Mouse (Mus musculus) CH12.LX (cell line): ENCODE measurements around the gene Mbtps1. TPM values are rescaled to one million over a fixed set of nuclear protein-coding genes. Genes with fewer than 3 reads are reported as not detected.
A peak's percentile ranks its signal among the peaks of the same experiment; 100 is the strongest.

Source experiments
- DNase-seq: peaks from one replicate; pipeline ENCODE4 v3.0.0-alpha.2; 2013; ENCODE audit errors: extremely low read depth
- H3K27ac ChIP-seq: 2 replicates; pipeline ENCODE4 v1.5.1; 2012; ENCODE audit warnings: low read depth, mild to moderate bottlenecking, control low read depth, moderate library complexity; ENCODE audit not compliant: insufficient read depth
- H3K27me3 ChIP-seq: replicated peaks from 2 replicates; pipeline ENCODE3; 2012; ENCODE audit warnings: inconsistent platforms
- H3K36me3 ChIP-seq, 2 experiments: replicated peaks in 1 of 2; 2 replicates each; pipeline versions ENCODE3 to v1.6.1; 2012; ENCODE audit warnings: inconsistent platforms in 1 of 2, low read length in 1 of 2, mild to moderate bottlenecking in 1 of 2, mixed read lengths in 1 of 2, moderate library complexity in 1 of 2; ENCODE audit not compliant: control insufficient read depth in 1 of 2, insufficient read depth in 1 of 2
- H3K4me1 ChIP-seq, 2 experiments: 2 replicates each; pipeline ENCODE4 v1.6.1; 2012; ENCODE audit warnings: inconsistent platforms in 1 of 2, moderate library complexity in 1 of 2; ENCODE audit not compliant: insufficient read depth in 2 of 2, control insufficient read depth in 1 of 2
- H3K4me2 ChIP-seq: 2 replicates; pipeline ENCODE4 v1.6.1; 2012; ENCODE audit warnings: low read depth, mild to moderate bottlenecking, control low read depth; ENCODE audit not compliant: poor library complexity, insufficient read depth, severe bottlenecking
- H3K4me3 ChIP-seq, 3 experiments: fragments of 150-350 bp in 1 of 3; sonication (generic) in 1 of 3; replicated peaks in 1 of 3; 2 replicates each; pipeline versions ENCODE3 to v1.5.1; 2011 to 2012; ENCODE audit warnings: low read depth in 2 of 3, low read length in 2 of 3, mild to moderate bottlenecking in 2 of 3, moderate library complexity in 2 of 3, control low read depth in 1 of 3, improper control_type of control experiment in 1 of 3, inconsistent platforms in 1 of 3, mixed read lengths in 1 of 3; ENCODE audit not compliant: poor library complexity in 1 of 3
- H3K79me2 ChIP-seq: replicated peaks from 2 replicates; pipeline ENCODE4 v1.6.1; 2012; ENCODE audit warnings: mild to moderate bottlenecking, moderate library complexity; ENCODE audit not compliant: control insufficient read depth, poor library complexity, insufficient read depth, severe bottlenecking; ENCODE audit errors: extremely low read depth
- H3K9ac ChIP-seq: 2 replicates; pipeline ENCODE4 v1.6.1; 2012; ENCODE audit warnings: low read depth, mild to moderate bottlenecking, control low read depth, moderate library complexity; ENCODE audit not compliant: insufficient read depth
- H3K9me3 ChIP-seq: replicated peaks from 2 replicates; pipeline ENCODE3; 2012; ENCODE audit warnings: low read length, inconsistent platforms, mixed read lengths
- CHD1 ChIP-seq: IDR thresholded peaks from 2 replicates; pipeline ENCODE4 v1.6.1; 2012; ENCODE audit warnings: low read depth, low read length, improper control_type of control experiment, inconsistent platforms
- CTCF ChIP-seq, 2 experiments: IDR thresholded peaks in 1 of 2; conservative IDR thresholded peaks in 1 of 2; 2 replicates each; pipeline ENCODE4 v1.5.1; 2011 to 2012; ENCODE audit warnings: low read depth in 2 of 2, low read length in 2 of 2, improper control_type of control experiment in 1 of 2, inconsistent platforms in 1 of 2, mild to moderate bottlenecking in 1 of 2, moderate library complexity in 1 of 2
- ELF1 ChIP-seq: IDR thresholded peaks from 2 replicates; pipeline ENCODE4 v1.6.1; 2014; ENCODE audit warnings: low read depth, mild to moderate bottlenecking, inconsistent platforms, low read length, improper control_type of control experiment
- EP300 ChIP-seq: IDR thresholded peaks from 2 replicates; pipeline ENCODE4 v1.6.1; 2011; ENCODE audit warnings: low read length, improper control_type of control experiment
- ETS1 ChIP-seq: conservative IDR thresholded peaks from 2 replicates; pipeline ENCODE4 v1.6.1; 2012; ENCODE audit warnings: low read depth, mild to moderate bottlenecking, inconsistent platforms, low read length, improper control_type of control experiment, moderate library complexity
- HCFC1 ChIP-seq: IDR thresholded peaks from 2 replicates; pipeline ENCODE4 v1.6.1; 2012; ENCODE audit warnings: low read depth, mild to moderate bottlenecking, inconsistent platforms, low read length, improper control_type of control experiment
- JUND ChIP-seq: conservative IDR thresholded peaks from 2 replicates; pipeline ENCODE4 v1.6.1; 2011; ENCODE audit warnings: low read depth, low read length, improper control_type of control experiment
- KAT2A ChIP-seq: IDR thresholded peaks from 2 replicates; pipeline ENCODE4 v1.6.1; 2012; ENCODE audit warnings: low read length, improper control_type of control experiment, inconsistent platforms; ENCODE audit not compliant: insufficient replicate concordance
- MAFK ChIP-seq: IDR thresholded peaks from 2 replicates; pipeline ENCODE4 v1.6.1; 2011; ENCODE audit warnings: low read length, improper control_type of control experiment; ENCODE audit not compliant: insufficient replicate concordance
- MAX ChIP-seq: IDR thresholded peaks from 2 replicates; pipeline ENCODE4 v1.6.1; 2011; ENCODE audit warnings: low read length, improper control_type of control experiment
- NELFE ChIP-seq: IDR thresholded peaks from 2 replicates; pipeline ENCODE4 v1.6.1; 2011; ENCODE audit warnings: low read depth, low read length, improper control_type of control experiment
- NRF1 ChIP-seq: IDR thresholded peaks from 2 replicates; pipeline ENCODE4 v1.6.1; 2014; ENCODE audit warnings: low read depth, mild to moderate bottlenecking, inconsistent platforms, low read length, improper control_type of control experiment, moderate library complexity
- PAX5 ChIP-seq: IDR thresholded peaks from 2 replicates; pipeline ENCODE4 v1.6.1; 2012; ENCODE audit warnings: low read length, inconsistent platforms, mixed read lengths
- POLR2A ChIP-seq: IDR thresholded peaks from 2 replicates; pipeline ENCODE4 v1.6.1; 2011; ENCODE audit warnings: low read depth, mild to moderate bottlenecking, improper control_type of control experiment, low read length
- RAD21 ChIP-seq: IDR thresholded peaks from 2 replicates; pipeline ENCODE4 v1.6.1; 2011; ENCODE audit warnings: low read depth, mild to moderate bottlenecking, low read length, improper control_type of control experiment, moderate library complexity
- SMC3 ChIP-seq: IDR thresholded peaks from 2 replicates; pipeline ENCODE4 v1.6.1; 2011; ENCODE audit warnings: low read depth, low read length, improper control_type of control experiment
- TBP ChIP-seq: conservative IDR thresholded peaks from 2 replicates; pipeline ENCODE4 v1.6.1; 2011; ENCODE audit warnings: low read depth, low read length, improper control_type of control experiment
- TCF12 ChIP-seq: IDR thresholded peaks from 2 replicates; pipeline ENCODE4 v1.6.1; 2014; ENCODE audit warnings: low read depth, mild to moderate bottlenecking, inconsistent platforms, low read length, improper control_type of control experiment
- ZKSCAN1 ChIP-seq: IDR thresholded peaks from 2 replicates; pipeline ENCODE4 v1.6.1; 2012; ENCODE audit warnings: low read depth, inconsistent platforms, low read length, improper control_type of control experiment, borderline replicate concordance
- ZMIZ1 ChIP-seq: IDR thresholded peaks from 2 replicates; pipeline ENCODE4 v1.6.1; 2012; ENCODE audit warnings: low read depth, mild to moderate bottlenecking, inconsistent platforms, low read length, improper control_type of control experiment
- ZNF384 ChIP-seq: IDR thresholded peaks from 2 replicates; pipeline ENCODE4 v1.6.1; 2012; ENCODE audit warnings: low read depth, low read length, improper control_type of control experiment, inconsistent platforms
- dilution Hi-C: fragments of 300-500 bp; cut with MboI; formaldehyde crosslinking; loops from 2 replicates; pipeline ENCODE4 v1.14.3; 2020; ENCODE audit warnings: low sequenced_read_pairs; ENCODE audit not compliant: extremely low pct_unique_long_range_greater_than_20kb, extremely low pct_ligation_motif_present
- in situ Hi-C: fragments of 300-500 bp; cut with MboI; formaldehyde crosslinking; loops from 3 replicates; pipeline ENCODE4 v1.14.3; 2019; ENCODE audit warnings: low sequenced_read_pairs, low pct_ligation_motif_present, low pct_unique_long_range_greater_than_20kb, mixed read lengths
- polyA plus RNA-seq: library from polyadenylated mRNA; unstranded; fragments of >175 nt; gene quantifications from 2 replicates; pipeline ENCODE4 v1.2.1, GENCODE M21; 2012; ENCODE audit warnings: low read depth; ENCODE audit not compliant: insufficient read length
- total RNA-seq, 2 experiments: library from RNA; depleted of rRNA; stranded (reverse); fragments of 300-350 nt in 1 of 2; fragments of >200 nt in 1 of 2; gene quantifications; 2 replicates each; pipeline ENCODE4 v1.2.3; 2012 to 2014

Gene Mbtps1
- total and polyA plus RNA-seq, 3 experiments, result 32.6 to 41.1 (median 40.7) TPM

DNA sequence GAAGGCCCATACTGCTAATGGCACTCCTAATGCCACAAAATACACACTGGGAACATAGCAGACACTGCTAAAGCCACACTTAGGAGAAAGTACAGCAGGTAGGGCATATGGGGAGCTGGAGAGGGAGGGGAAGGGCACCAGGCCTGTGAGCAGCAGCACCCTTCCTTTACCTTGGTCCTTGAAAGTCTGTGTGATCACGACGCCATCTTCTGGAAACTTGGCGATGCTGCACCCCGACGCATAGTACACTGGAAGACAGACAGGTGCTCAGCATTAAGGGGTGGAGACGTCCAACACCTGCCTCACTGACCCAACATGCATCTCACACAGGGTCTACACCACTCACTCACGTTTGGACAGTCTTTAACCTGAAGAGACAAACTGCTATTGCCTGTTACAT, 38.4 kb downstream of the Mbtps1 start:
- TF ChIP-seq ETS1 (no peak), CTCF (conservative IDR thresholded peaks at IDR 0.05 in 1 of 2, IDR thresholded peaks at IDR 0.05 in 1 of 2; ENCODE audit: low read depth in 2 of 2, low read length in 2 of 2) (peak in 1 of 2 experiments; percentile 39; a peak in 2 of 4 replicates), RAD21 (peak; percentile 20)
- DNase-seq, result no peak
- Histone ChIP-seq H3K27ac (no peak overlapping the region), H3K4me3 (no peak overlapping the region), H3K36me3 (peaks cover 85 to 96% of the 10 kb centered on the region in 2 experiments), H3K27me3 (no peaks in the 10 kb centered on the region), H3K9me3 (no peaks in the 10 kb centered on the region), H3K4me1 (peaks cover 0 to 12% of the 10 kb centered on the region in 2 experiments; a peak in 2 of 4 replicates), H3K9ac (no peak overlapping the region), H3K4me2 (no peak overlapping the region), H3K79me2 (no peaks in the 10 kb centered on the region)
- in situ Hi-C loops, result no loop called here
- dilution Hi-C loops, result no loop called here

- Histone ChIP-seq H3K27ac (no peak overlapping the region), H3K4me1 (peaks cover 0 to 12% of the 10 kb centered on the region in 2 experiments; a peak in 2 of 4 replicates), H3K9ac (no peak overlapping the region), H3K4me2 (no peak overlapping the region), H3K36me3 (peaks cover 90 to 98% of the 10 kb centered on the region in 2 experiments), H3K27me3 (no peaks in the 10 kb centered on the region), H3K4me3 (no peak overlapping the region), H3K79me2 (no peaks in the 10 kb centered on the region), H3K9me3 (no peaks in the 10 kb centered on the region)
- dilution Hi-C loops (no loop called here), in situ Hi-C loops (no loop called here)
- DNase-seq, result no peak
- TF ChIP-seq CHD1 (no peak), POLR2A (no peak), KAT2A (no peak), JUND (no peak), EP300 (no peak), ZKSCAN1 (no peak), NELFE (no peak), ZNF384 (no peak), ELF1 (no peak)
These were observed 41.9 kb downstream of the Mbtps1 start for GRCm38 (mm10) chr8:119516674-119517073.

DNA sequence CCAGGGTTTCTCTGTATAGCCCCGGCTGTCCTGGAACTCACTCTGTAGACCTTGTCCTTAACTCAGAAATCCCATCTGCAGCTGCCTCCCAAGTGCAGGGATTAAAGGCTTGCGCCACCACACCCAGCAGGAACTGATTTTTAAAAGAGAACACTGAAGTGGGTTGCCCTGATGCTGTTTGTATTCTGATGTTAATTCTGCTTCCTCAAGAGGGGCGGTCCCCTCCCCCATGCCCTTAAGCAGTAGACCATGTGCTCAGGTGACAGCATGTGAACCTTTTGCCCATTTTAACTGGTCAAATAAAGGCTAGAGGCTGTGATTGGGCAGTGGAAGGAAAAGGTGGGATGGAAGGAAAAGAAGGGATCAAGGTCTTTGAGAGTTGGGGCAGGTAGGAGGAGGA, 42.8 kb downstream of the Mbtps1 start:
- H3K79me2 ChIP-seq, result no peaks in the 10 kb centered on the region
- H3K27ac ChIP-seq, result no peak overlapping the region
- H3K4me2 ChIP-seq, result no peak overlapping the region
- no peaks in the 10 kb centered on the region for H3K9me3 ChIP-seq
- H3K9ac ChIP-seq, result no peak overlapping the region
- no peaks in the 10 kb centered on the region for H3K27me3 ChIP-seq
- H3K4me3 ChIP-seq, result no peak overlapping the region
- H3K36me3 ChIP-seq, result peaks cover 90 to 98% of the 10 kb centered on the region in 2 experiments
- no peak for DNase-seq
- H3K4me1 ChIP-seq, result peaks cover 0 to 12% of the 10 kb centered on the region in 2 experiments; a peak in 2 of 4 replicates
- in situ Hi-C loops, result no loop called here
- TF ChIP-seq MAFK (no peak), MAX (no peak), HCFC1 (no peak), NRF1 (no peak), JUND (no peak), TBP (no peak), POLR2A (no peak), KAT2A (no peak), TCF12 (no peak), ZNF384 (no peak), ZMIZ1 (no peak), EP300 (no peak), PAX5 (no peak), ZKSCAN1 (no peak), SMC3 (no peak)
- dilution Hi-C loops, result no loop called here
